Mouse (Mus musculus) forebrain, embryonic 12.5 days (tissue): ENCODE data around the gene Dbt. TPM values are rescaled to one million over a fixed set of nuclear protein-coding genes. Genes with fewer than 3 reads are reported as not detected.
A peak's percentile ranks its signal among the peaks of the same experiment; 100 is the strongest.
"Not testable (repeated sequence)": the region's sequence is repeated elsewhere in the genome, so short reads cannot be mapped to it uniquely, and the experiment has no call there.

Source experiments
- ATAC-seq: fragments of 200-750 bp; cut with Nextera tagmentation; 2 replicates; pipeline ENCODE4 v1.8.0; 2017; ENCODE audit warnings: moderate TSS enrichment; ENCODE audit not compliant: low FRiP score
- H3K27ac ChIP-seq: fragments of 300-500 bp; sonication (generic); 2 replicates; pipeline ENCODE4 v1.5.1; 2016; ENCODE audit warnings: mild to moderate bottlenecking
- H3K27me3 ChIP-seq: fragments of 300-500 bp; sonication (generic); 2 replicates; pipeline ENCODE4 v1.6.1; 2016; ENCODE audit warnings: mild to moderate bottlenecking
- H3K36me3 ChIP-seq: fragments of 300-500 bp; sonication (generic); replicated peaks from 2 replicates; pipeline ENCODE4 v1.6.1; 2016; ENCODE audit warnings: mild to moderate bottlenecking
- H3K4me1 ChIP-seq: fragments of 300-500 bp; sonication (generic); 2 replicates; pipeline ENCODE4 v1.6.1; 2016
- H3K4me2 ChIP-seq: fragments of 300-500 bp; sonication (generic); 2 replicates; pipeline ENCODE4 v1.6.1; 2016; ENCODE audit warnings: mild to moderate bottlenecking, moderate library complexity
- H3K4me3 ChIP-seq: fragments of 300-500 bp; sonication (generic); replicated peaks from 2 replicates; pipeline ENCODE4 v1.5.1; 2016; ENCODE audit warnings: mild to moderate bottlenecking
- H3K9ac ChIP-seq: fragments of 300-500 bp; sonication (generic); 2 replicates; pipeline ENCODE4 v1.6.1; 2016; ENCODE audit warnings: mild to moderate bottlenecking
- H3K9me3 ChIP-seq: fragments of 300-500 bp; sonication (generic); 2 replicates; pipeline ENCODE4 v1.6.1; 2016
- WGBS: fragments of 180-500 bp; shearing (Covaris S2); methylation state at CpG from one replicate; pipeline ENCODE4 v1.1.7; 2016; 5-methylcytosine and 5-hydroxymethylcytosine counted together
- polyA plus RNA-seq: library from polyadenylated mRNA; unstranded; fragments of >200 nt; fragmentation: Nextera tagmentation; extraction: Ambion mirVana; gene quantifications from 2 replicates; pipeline ENCODE4 v1.2.1, GENCODE M21; 2016

Dbt gene
- polyA plus RNA-seq, 1 experiment from 2014 or later, result 12.6 TPM

- ATAC-seq, result no peak
- H3K4me1 ChIP-seq, result no peaks in the 10 kb centered on the region
- no peak overlapping the region for H3K4me2 ChIP-seq
- H3K27ac ChIP-seq, result no peak overlapping the region
- no peak overlapping the region for H3K4me3 ChIP-seq
- H3K27me3 ChIP-seq, result no peaks in the 10 kb centered on the region
- WGBS, result 95% methylated on average over 5 of the region's 5 CpGs
- H3K36me3 ChIP-seq, result peaks cover 27% of the 10 kb centered on the region
- no peaks in the 10 kb centered on the region for H3K9me3 ChIP-seq
- no peak overlapping the region for H3K9ac ChIP-seq
Observed at GRCm38 (mm10) chr3:116551362-116551761, 38.5 kb downstream of the Dbt start.

GRCm38 (mm10) chr3:116561315-116561714, 48.4 kb downstream of the Dbt start:
- not testable (repeated sequence) for H3K4me3 ChIP-seq, H3K36me3 ChIP-seq, H3K27ac ChIP-seq, H3K27me3 ChIP-seq, ATAC-seq, H3K4me1 ChIP-seq, H3K9ac ChIP-seq, H3K9me3 ChIP-seq, H3K4me2 ChIP-seq
- WGBS, result 91% methylated on average over 14 of the region's 14 CpGs

- H3K4me2 ChIP-seq, result no peak within 1 kb of the TSS
- 85% methylated on average over 7 of the region's 7 CpGs for WGBS
- H3K27ac ChIP-seq, result no peak within 1 kb of the TSS
- no peaks in the 10 kb centered on the region for H3K36me3 ChIP-seq
- H3K9me3 ChIP-seq, result 0 out of 2 replicates have a peak, but pooled peaks cover 6% of the 10 kb centered on the region
- no peak within 1 kb of the TSS for H3K9ac ChIP-seq
- no peak for ATAC-seq
- H3K4me1 ChIP-seq, result no peaks in the 10 kb centered on the region
- no peak within 1 kb of the TSS for H3K4me3 ChIP-seq
- H3K27me3 ChIP-seq, result no peaks in the 10 kb centered on the region
Observed at GRCm38 (mm10) chr3:116562408-116563094, 49.7 kb downstream of the Dbt start, which contains the start of gene Lrrc39. Gene Lrrc39, plus strand, starts transcription at chr3:116562973.

- Histone ChIP-seq H3K4me1 (no peaks in the 10 kb centered on the region), H3K9ac (no peak overlapping the region), H3K4me2 (no peak overlapping the region), H3K9me3 (0 out of 2 replicates have a peak, but pooled peaks cover 6% of the 10 kb centered on the region), H3K36me3 (no peaks in the 10 kb centered on the region), H3K4me3 (no peak overlapping the region), H3K27me3 (no peaks in the 10 kb centered on the region), H3K27ac (no peak overlapping the region)
- ATAC-seq, result no peak
- 86% methylated on average over 7 of the region's 7 CpGs for WGBS
Observed at GRCm38 (mm10) chr3:116563095-116563492, 50.2 kb downstream of the Dbt start.

- Histone ChIP-seq H3K27ac (no peak overlapping the region), H3K9me3 (0 out of 2 replicates have a peak, but pooled peaks cover 6% of the 10 kb centered on the region), H3K4me1 (no peaks in the 10 kb centered on the region), H3K36me3 (no peaks in the 10 kb centered on the region), H3K27me3 (no peaks in the 10 kb centered on the region), H3K4me3 (no peak overlapping the region), H3K9ac (no peak overlapping the region), H3K4me2 (no peak overlapping the region)
- no peak for ATAC-seq
- whole genome bisulfite sequencing, result 88% methylated on average over 2 of the region's 2 CpGs
Observed at GRCm38 (mm10) chr3:116570628-116571027, 57.8 kb downstream of the Dbt start.

GRCm38 (mm10) chr3:116577286-116577685, 64.4 kb downstream of the Dbt start:
- no peaks in the 10 kb centered on the region for H3K9me3 ChIP-seq
- no peaks in the 10 kb centered on the region for H3K27me3 ChIP-seq
- H3K4me3 ChIP-seq, result no peak overlapping the region
- H3K4me1 ChIP-seq, result no peaks in the 10 kb centered on the region
- H3K27ac ChIP-seq, result no peak overlapping the region
- no peak for ATAC-seq
- H3K4me2 ChIP-seq, result no peak overlapping the region
- H3K36me3 ChIP-seq, result peaks cover 17% of the 10 kb centered on the region
- WGBS, result 66% methylated on average over 3 of the region's 3 CpGs
- H3K9ac ChIP-seq, result no peak overlapping the region

GRCm38 (mm10) chr3:116582201-116582600, 69.3 kb downstream of the Dbt start:
- H3K9me3 ChIP-seq, result no peaks in the 10 kb centered on the region
- peaks cover 49% of the 10 kb centered on the region for H3K36me3 ChIP-seq
- no peak for ATAC-seq
- H3K4me3 ChIP-seq, result no peak overlapping the region
- no peaks in the 10 kb centered on the region for H3K4me1 ChIP-seq
- 98% methylated on average over 9 of the region's 9 CpGs for WGBS
- H3K27me3 ChIP-seq, result no peaks in the 10 kb centered on the region
- no peak overlapping the region for H3K27ac ChIP-seq
- no peak overlapping the region for H3K9ac ChIP-seq
- no peak overlapping the region for H3K4me2 ChIP-seq

- Histone ChIP-seq H3K9me3 (no peaks in the 10 kb centered on the region), H3K27ac (peak overlapping the region; percentile 85), H3K4me3 (peak overlapping the region; percentile 84), H3K4me2 (peak overlapping the region; percentile 53), H3K4me1 (peaks cover 12% of the 10 kb centered on the region), H3K27me3 (no peaks in the 10 kb centered on the region), H3K9ac (peak overlapping the region; percentile 79), H3K36me3 (peaks cover 27% of the 10 kb centered on the region)
- WGBS, result 2% methylated on average over 21 of the region's 22 CpGs
- ATAC-seq, result peak; percentile 75
Observed at GRCm38 (mm10) chr3:116594076-116594727, 81.3 kb downstream of the Dbt start.

GRCm38 (mm10) chr3:116594728-116595602, 82.1 kb downstream of the Dbt start, which contains the start of gene Sass6:
Gene Sass6, plus strand, starts transcription at chr3:116594982.
- Histone ChIP-seq H3K9me3 (no peaks in the 10 kb centered on the region), H3K36me3 (peaks cover 19% of the 10 kb centered on the region), H3K4me2 (peak within 1 kb of the TSS; percentile 70), H3K27me3 (no peaks in the 10 kb centered on the region), H3K4me3 (peak within 1 kb of the TSS; percentile 84), H3K9ac (peak within 1 kb of the TSS; percentile 79), H3K4me1 (peaks cover 12% of the 10 kb centered on the region), H3K27ac (peak within 1 kb of the TSS; percentile 85)
- under 1% methylated on average over 65 of the region's 65 CpGs for WGBS
- ATAC-seq, result peak; percentile 98

- Histone ChIP-seq H3K27ac (no peak overlapping the region), H3K9ac (peak overlapping the region; percentile 79), H3K27me3 (no peaks in the 10 kb centered on the region), H3K9me3 (no peaks in the 10 kb centered on the region), H3K4me2 (peak overlapping the region; percentile 70), H3K4me1 (peaks cover 12% of the 10 kb centered on the region), H3K4me3 (peak overlapping the region; percentile 84), H3K36me3 (peaks cover 13% of the 10 kb centered on the region)
- 10% methylated on average over 10 of the region's 10 CpGs for WGBS
- no peak for ATAC-seq
Observed at GRCm38 (mm10) chr3:116595603-116595991, 82.7 kb downstream of the Dbt start.
